Mouse (Mus musculus): ENCODE data around the gene Cacnb4.

DNA sequence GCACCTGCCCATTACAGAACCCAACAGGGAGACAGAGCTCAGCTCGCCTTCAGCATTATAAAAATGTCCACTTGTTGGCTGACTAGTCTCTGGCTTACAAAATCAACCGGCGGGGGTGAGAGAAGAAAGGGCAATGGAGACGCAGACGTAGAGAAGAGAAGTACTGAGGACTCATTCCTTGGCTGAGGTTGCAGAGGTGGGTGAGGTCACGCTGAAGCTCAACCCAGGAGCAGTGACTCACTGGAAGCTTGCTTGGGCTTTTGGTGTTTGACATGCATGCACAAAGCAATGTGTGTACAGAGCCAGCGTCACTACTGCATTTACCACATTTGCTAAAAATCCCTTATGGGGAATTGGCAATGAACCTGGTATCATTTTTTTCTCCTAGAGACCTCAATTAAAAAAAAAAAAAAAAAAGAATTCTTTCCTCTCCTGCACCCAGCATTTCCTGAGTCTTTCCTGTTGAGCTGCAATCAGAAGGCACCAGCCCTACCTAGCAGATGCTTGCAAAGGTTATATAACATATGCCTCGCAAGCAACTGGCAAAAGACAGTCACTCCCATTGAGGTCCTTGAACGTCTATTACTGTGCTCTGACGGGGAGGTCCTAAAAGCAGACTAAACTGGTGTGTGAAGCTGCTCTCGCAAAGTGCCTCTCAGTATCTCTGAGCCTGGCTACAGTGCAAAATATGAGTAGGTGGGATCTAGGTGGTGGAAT is 150.6 kb downstream of the Cacnb4 start:
- TF ChIP-seq CTCF (IDR thresholded peaks at IDR 0.05): no peak
- TF ChIP-seq EP300 (IDR thresholded peaks at IDR 0.05; ENCODE audit: insufficient read depth, low read depth, low read length): no peak

Measured in heart, adult 2 months (tissue).